Mouse (Mus musculus) G1E (cell line): ENCODE results near the gene Arid2.

ENCODE experiments used
- CTCF ChIP-seq: IDR thresholded peaks from 2 replicates; pipeline ENCODE4 v1.5.1; 2012; ENCODE audit warnings: low read depth, low read length, inconsistent platforms, mixed read lengths
- GATA1 ChIP-seq: IDR thresholded peaks from 2 replicates; pipeline ENCODE4 v1.6.1; 2012; ENCODE audit warnings: borderline replicate concordance, low read length, inconsistent platforms, mixed read lengths
- GATA2 ChIP-seq: IDR thresholded peaks from 2 replicates; pipeline ENCODE4 v1.6.1; 2012; ENCODE audit warnings: low read depth, low read length, inconsistent platforms, borderline replicate concordance
- POLR2AphosphoS5 ChIP-seq: IDR thresholded peaks from 2 replicates; pipeline ENCODE4 v1.6.1; 2012; ENCODE audit warnings: low read depth, low read length, inconsistent platforms; ENCODE audit not compliant: insufficient replicate concordance

GRCm38 (mm10) chr15:96274341-96274740, 13.0 kb upstream of the Arid2 start:
- no peak for TF ChIP-seq POLR2AphosphoS5
- no peak for TF ChIP-seq CTCF
- TF ChIP-seq GATA1 = no peak
- TF ChIP-seq GATA2 = no peak
